Mouse (Mus musculus): ENCODE data around the gene Prtg.

Prtg gene

GRCm38 (mm10) chr9:72808586-72808985 lies 1.9 kb downstream of the Prtg start:
- no peak for ATAC-seq (ENCODE audit: insufficient number of reproducible peaks, low FRiP score, low TSS enrichment)

- ATAC-seq (ENCODE audit: insufficient number of reproducible peaks, low FRiP score, low TSS enrichment) = no peak
Measured at GRCm38 (mm10) chr9:72809077-72809476, 2.4 kb downstream of the Prtg start.

- no peak for ATAC-seq (ENCODE audit: insufficient number of reproducible peaks, low FRiP score, low TSS enrichment)
Measured at GRCm38 (mm10) chr9:72810607-72811006, 3.9 kb downstream of the Prtg start.

- ATAC-seq (ENCODE audit: insufficient number of reproducible peaks, low FRiP score, low TSS enrichment) = no peak
Measured at GRCm38 (mm10) chr9:72812091-72812490, 5.4 kb downstream of the Prtg start.

- ATAC-seq (ENCODE audit: insufficient number of reproducible peaks, low FRiP score, low TSS enrichment) = no peak
Measured at GRCm38 (mm10) chr9:72812594-72813570, 6.2 kb downstream of the Prtg start.

- no peak for ATAC-seq (ENCODE audit: insufficient number of reproducible peaks, low FRiP score, low TSS enrichment)
Measured at GRCm38 (mm10) chr9:72825511-72825910, 18.8 kb downstream of the Prtg start.

GRCm38 (mm10) chr9:72825976-72826375 lies 19.3 kb downstream of the Prtg start:
- no peak for ATAC-seq (ENCODE audit: insufficient number of reproducible peaks, low FRiP score, low TSS enrichment)

- ATAC-seq (ENCODE audit: insufficient number of reproducible peaks, low FRiP score, low TSS enrichment) = no peak
Measured at GRCm38 (mm10) chr9:72828616-72829257, 22.1 kb downstream of the Prtg start.

GRCm38 (mm10) chr9:72833992-72834696 lies 27.5 kb downstream of the Prtg start:
- ATAC-seq (ENCODE audit: insufficient number of reproducible peaks, low FRiP score, low TSS enrichment) = no peak

- no peak for ATAC-seq (ENCODE audit: insufficient number of reproducible peaks, low FRiP score, low TSS enrichment)
Measured at GRCm38 (mm10) chr9:72835007-72835406, 28.3 kb downstream of the Prtg start.

- no peak for ATAC-seq (ENCODE audit: insufficient number of reproducible peaks, low FRiP score, low TSS enrichment)
Measured at GRCm38 (mm10) chr9:72836708-72837495, 30.2 kb downstream of the Prtg start.

GRCm38 (mm10) chr9:72837598-72838160 lies 31.0 kb downstream of the Prtg start:
- no peak for ATAC-seq (ENCODE audit: insufficient number of reproducible peaks, low FRiP score, low TSS enrichment)

- no peak for ATAC-seq (ENCODE audit: insufficient number of reproducible peaks, low FRiP score, low TSS enrichment)
Measured at GRCm38 (mm10) chr9:72838256-72838655, 31.6 kb downstream of the Prtg start.

GRCm38 (mm10) chr9:72839346-72839990 lies 32.8 kb downstream of the Prtg start:
- no peak for ATAC-seq (ENCODE audit: insufficient number of reproducible peaks, low FRiP score, low TSS enrichment)

- ATAC-seq (ENCODE audit: insufficient number of reproducible peaks, low FRiP score, low TSS enrichment) = no peak
Measured at GRCm38 (mm10) chr9:72844496-72844895, 37.8 kb downstream of the Prtg start.

GRCm38 (mm10) chr9:72846160-72846559 lies 39.5 kb downstream of the Prtg start:
- no peak for ATAC-seq (ENCODE audit: insufficient number of reproducible peaks, low FRiP score, low TSS enrichment)

- ATAC-seq (ENCODE audit: insufficient number of reproducible peaks, low FRiP score, low TSS enrichment) = no peak
Measured at GRCm38 (mm10) chr9:72851541-72851940, 44.9 kb downstream of the Prtg start.

GRCm38 (mm10) chr9:72851979-72852378 lies 45.3 kb downstream of the Prtg start:
- no peak for ATAC-seq (ENCODE audit: insufficient number of reproducible peaks, low FRiP score, low TSS enrichment)

GRCm38 (mm10) chr9:72853681-72854190 lies 47.1 kb downstream of the Prtg start:
- ATAC-seq (ENCODE audit: insufficient number of reproducible peaks, low FRiP score, low TSS enrichment) = no peak

All from cerebellum, adult (tissue).